Mouse (Mus musculus) central nervous system, embryonic 18 days (tissue): Measurements from ENCODE around the gene Tnnc1. TPM values are rescaled to one million over a fixed set of nuclear protein-coding genes. Genes with fewer than 3 reads are reported as not detected.

Source experiments
- polyA plus RNA-seq: library from polyadenylated mRNA; depleted of rRNA; stranded (reverse); fragments of >200 nt; gene quantifications from 2 replicates; pipeline ENCODE4 v1.2.3, GENCODE M21; 2012; rRNA removed

Tnnc1 gene
- polyA plus RNA-seq, result 3.6 and 17.2 TPM in 2 replicates

DNA sequence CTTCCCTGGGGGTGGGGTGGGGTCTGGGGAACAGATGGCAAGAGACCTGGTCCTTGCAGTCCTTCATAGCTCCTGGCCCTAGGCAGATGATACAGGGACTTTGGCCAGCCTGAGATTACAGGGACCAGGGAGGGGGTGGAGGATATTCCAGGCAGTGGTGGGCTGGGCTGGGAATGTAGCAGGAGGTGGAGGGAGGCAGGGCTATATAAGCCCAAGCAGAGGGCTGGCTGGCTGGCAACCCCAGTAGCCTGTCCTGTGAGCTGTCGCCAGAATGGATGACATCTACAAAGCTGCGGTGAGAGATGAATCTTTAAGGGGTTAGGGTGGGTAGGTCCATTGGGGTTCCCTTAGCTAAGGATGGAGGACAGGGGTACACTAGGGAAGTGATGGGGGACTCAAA, at the start of gene Tnnc1:
Tnnc1 (plus strand) TSS at position 229 of the 400 bp plus-strand sequence.

DNA sequence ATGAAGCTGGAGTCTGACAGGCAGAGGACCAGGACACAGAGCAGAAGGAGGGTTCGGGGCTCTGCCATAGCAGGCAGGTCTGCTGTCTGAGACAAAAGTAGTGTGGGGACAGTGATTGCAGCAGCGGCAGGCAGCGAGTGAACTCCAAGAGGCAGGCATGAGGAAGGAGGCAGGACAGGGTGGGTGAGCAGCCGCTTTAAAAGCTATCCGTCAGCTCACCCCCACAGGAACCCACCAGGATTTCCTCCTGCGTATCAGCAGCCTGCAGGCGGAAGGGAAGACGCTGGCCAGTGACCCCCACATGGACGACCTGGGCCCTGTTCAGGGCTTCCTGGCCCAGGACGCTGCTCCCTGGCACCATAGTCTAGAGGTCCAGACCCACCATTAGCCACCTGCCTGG, 39.7 kb upstream of the Tnnc1 start, which contains the start of gene Stab1:
Stab1 (minus strand) TSS at position 217 of the 400 bp plus-strand sequence.

DNA sequence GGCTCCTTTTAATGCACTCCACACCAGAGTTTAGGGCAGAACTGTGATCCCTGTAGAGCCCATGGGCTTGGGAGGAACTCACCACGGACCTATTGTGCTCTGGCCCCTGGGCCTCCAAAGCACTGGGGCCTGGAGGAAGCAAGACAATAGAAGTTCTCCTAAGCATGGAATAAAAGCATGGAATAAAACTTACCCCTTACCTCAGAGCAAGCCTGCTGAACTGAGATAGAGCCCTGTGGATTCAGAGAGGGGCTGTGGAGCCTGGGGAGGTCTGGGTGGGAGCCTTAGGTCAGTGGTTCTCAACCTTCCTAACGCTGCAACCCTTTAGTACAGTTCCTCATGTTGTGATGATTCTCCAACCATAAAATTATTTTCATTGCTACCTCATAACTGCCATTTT, 8.7 kb downstream of the Tnnc1 start, which contains the start of gene Nisch:
Nisch (minus strand) TSS at position 101 of the 400 bp plus-strand sequence.

DNA sequence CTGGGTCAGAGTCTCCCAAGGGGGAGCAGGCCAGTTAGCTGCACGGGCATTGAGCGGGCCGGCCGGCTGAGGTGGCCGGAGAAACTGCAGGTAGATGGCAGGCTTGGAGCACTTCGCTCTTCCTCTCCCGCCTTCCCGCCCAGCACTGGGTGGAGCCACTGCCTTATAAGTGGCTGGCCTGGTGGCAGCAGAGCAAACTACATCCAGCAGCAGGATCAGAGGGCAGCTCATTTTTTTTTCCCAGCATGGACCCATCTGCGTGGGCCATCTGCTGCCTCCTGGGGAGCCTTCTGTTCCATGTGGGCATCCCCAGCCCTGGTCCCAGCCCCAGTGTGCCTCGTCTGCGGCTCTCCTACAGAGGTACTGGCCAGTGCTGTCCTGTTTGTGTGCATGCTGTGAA, 9.6 kb downstream of the Tnnc1 start, which contains the start of gene Sema3g:
Sema3g (plus strand) TSS at position 195 of the 400 bp plus-strand sequence.

DNA sequence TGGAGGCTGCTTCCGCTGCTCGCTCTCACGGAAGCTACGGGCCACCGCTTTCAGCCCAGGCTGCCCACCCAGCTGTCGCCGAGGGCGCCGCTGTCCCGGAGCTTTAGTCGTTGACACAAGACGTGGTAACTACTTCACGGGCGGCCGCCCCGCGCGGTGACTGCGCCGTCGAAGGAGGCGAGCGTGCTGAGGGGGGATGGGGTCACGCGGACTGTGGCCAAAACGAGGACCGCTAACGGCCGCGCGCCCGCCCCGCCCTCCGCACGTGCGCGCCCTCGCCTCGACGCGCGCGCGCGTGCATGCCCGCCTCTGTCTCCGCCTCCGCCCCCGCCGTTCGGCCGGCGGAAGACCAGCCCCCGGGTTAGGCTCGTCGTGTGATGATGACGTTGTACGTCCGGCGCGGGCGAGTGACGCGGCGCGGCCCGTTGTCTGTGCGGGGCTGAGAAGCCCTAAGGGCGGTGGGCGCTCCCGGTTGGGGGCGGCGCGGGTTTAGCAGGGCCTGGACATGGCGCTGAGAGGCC, 43.0 kb downstream of the Tnnc1 start, which contains the start of the genes Phf7 and Bap1:
Phf7 (minus strand) TSS at position 234 of the 521 bp plus-strand sequence.
Bap1 (plus strand) TSS at position 367 of the 521 bp plus-strand sequence.

Other genes with a start within 250 kb of the Tnnc1 start
- 130 and 145 TPM in 2 replicates for gene Glt8d1, start 206.9 kb upstream of the Tnnc1 start, polyA plus RNA-seq
- gene Spcs1, start 206.6 kb upstream of the Tnnc1 start, polyA plus RNA-seq, result 273 and 290 TPM in 2 replicates
- 38.0 and 38.1 TPM in 2 replicates for gene Pbrm1, start 189.2 kb upstream of the Tnnc1 start, polyA plus RNA-seq
- gene Gnl3, start 189.2 kb upstream of the Tnnc1 start, polyA plus RNA-seq, result 77.5 and 80.2 TPM in 2 replicates
- gene Smim4, start 79.4 kb upstream of the Tnnc1 start, polyA plus RNA-seq, result 28.0 and 28.7 TPM in 2 replicates
- 136 and 140 TPM in 2 replicates for gene Nt5dc2, start 77.3 kb upstream of the Tnnc1 start, polyA plus RNA-seq
- gene Stab1, start 39.7 kb upstream of the Tnnc1 start, polyA plus RNA-seq, result 18.6 and 21.0 TPM in 2 replicates
- 308 and 353 TPM in 2 replicates for gene Nisch, start 8.6 kb downstream of the Tnnc1 start, polyA plus RNA-seq
- 1.3 and 1.6 TPM in 2 replicates for gene Sema3g, start 9.5 kb downstream of the Tnnc1 start, polyA plus RNA-seq
- 6.0 and 6.6 TPM in 2 replicates for gene Phf7, start 43.0 kb downstream of the Tnnc1 start, polyA plus RNA-seq
- 122 TPM in 2 replicates for gene Bap1, start 43.1 kb downstream of the Tnnc1 start, polyA plus RNA-seq
- 4.3 and 4.4 TPM in 2 replicates for gene Dnah1, start 115.6 kb downstream of the Tnnc1 start, polyA plus RNA-seq
- 72.0 and 79.6 TPM in 2 replicates for gene Capn7, start 128.3 kb downstream of the Tnnc1 start, polyA plus RNA-seq
- gene Sh3bp5, start 227.8 kb downstream of the Tnnc1 start, polyA plus RNA-seq, result 169 and 181 TPM in 2 replicates